ENCODE assay signal across 8 mouse cellular contexts in genomic region chr13:55444937-55445315, GRCm38 (mm10). TPM values are rescaled to one million over a fixed set of nuclear protein-coding genes. Genes with fewer than 3 reads are reported as not detected.
DNase-seq lines count a peak whose midpoint lies in the region; ATAC-seq and TF ChIP-seq lines count a peak whose summit lies in the region.

TSS of gene Grk6 (plus strand) at chr13:55445072.

- 1% methylated on average over 35 of the region's 35 CpGs for WGBS in kidney, embryonic 14.5 days
- WGBS in limb, embryonic 15.5 days, result under 1% methylated on average over 30 of the region's 35 CpGs

- H3K36me3 ChIP-seq in kidney, embryonic 14.5 days (ENCODE audit: control insufficient read depth, insufficient read depth, low read length), result peaks cover 6% of the 10 kb centered on the region; the same call in 1 of the 2 replicates
- peaks cover 8% of the 10 kb centered on the region for H3K36me3 ChIP-seq in limb, embryonic 15.5 days

- peak; percentile 99 for DNase-seq in A20 (ENCODE audit: low read depth, low spot score)
- peak; percentile 100 for DNase-seq in heart, adult 9 months (ENCODE audit: low spot score in 2 of 2)
- peak; percentile 99 for DNase-seq in monocyte, adult 2 months (ENCODE audit: low read depth in 1 of 2, low spot score in 2 of 2)
- peak; percentile 100 for DNase-seq in spleen, postnatal 36 days (ENCODE audit: low spot score in 2 of 2)

- no peak for TF ChIP-seq CTCF in bone marrow macrophage, adult 2 months (IDR thresholded peaks at IDR 0.05; ENCODE audit: low read depth, low read length)
- TF ChIP-seq CTCF in embryonic fibroblast, embryonic 13.5 days (IDR thresholded peaks at IDR 0.05; ENCODE audit: borderline replicate concordance, insufficient read depth, low read length), result no peak

- peak within 1 kb of the TSS; percentile 93 for H3K4me3 ChIP-seq in bone marrow macrophage, adult 2 months (ENCODE audit: insufficient read depth, low read length)
- H3K4me3 ChIP-seq in embryonic fibroblast, embryonic 13.5 days (ENCODE audit: insufficient read depth, low read length), result peak within 1 kb of the TSS; percentile 64
- peak within 1 kb of the TSS; percentile 88 for H3K4me3 ChIP-seq in kidney, embryonic 14.5 days (ENCODE audit: low read length)
- peak within 1 kb of the TSS; percentile 88 for H3K4me3 ChIP-seq in limb, embryonic 15.5 days

- H3K9me3 ChIP-seq in kidney, embryonic 14.5 days (ENCODE audit: control insufficient read depth, low read length), result no peaks in the 10 kb centered on the region
- H3K9me3 ChIP-seq in limb, embryonic 15.5 days, result no peaks in the 10 kb centered on the region

- peaks cover 26% of the 10 kb centered on the region for H3K4me1 ChIP-seq in bone marrow macrophage, adult 2 months (ENCODE audit: control insufficient read depth, insufficient read depth, low read length)
- peaks cover 8% of the 10 kb centered on the region; the same call in 1 of the 2 replicates for H3K4me1 ChIP-seq in embryonic fibroblast, embryonic 13.5 days (ENCODE audit: control insufficient read depth, insufficient read depth, low read length)
- H3K4me1 ChIP-seq in kidney, embryonic 14.5 days (ENCODE audit: control insufficient read depth, insufficient read depth, low read length), result peaks cover 23% of the 10 kb centered on the region
- peaks cover 26% of the 10 kb centered on the region for H3K4me1 ChIP-seq in limb, embryonic 15.5 days

- peak within 1 kb of the TSS; percentile 80 for H3K4me2 ChIP-seq in kidney, embryonic 14.5 days (replicated peaks; ENCODE audit: low read depth, low read length)
- H3K4me2 ChIP-seq in limb, embryonic 15.5 days, result peak within 1 kb of the TSS; percentile 76

- no peaks in the 10 kb centered on the region for H3K27me3 ChIP-seq in kidney, embryonic 14.5 days (ENCODE audit: control insufficient read depth, insufficient read depth, low read length)
- no peaks in the 10 kb centered on the region for H3K27me3 ChIP-seq in limb, embryonic 15.5 days

- no peak for TF ChIP-seq POLR2A in bone marrow macrophage, adult 2 months (IDR thresholded peaks at IDR 0.05; ENCODE audit: borderline replicate concordance, low read depth, low read length)
- TF ChIP-seq POLR2A in embryonic fibroblast, embryonic 13.5 days (IDR thresholded peaks at IDR 0.05; ENCODE audit: low read depth, low read length), result no peak

- peak; percentile 97 for ATAC-seq in kidney, embryonic 14.5 days (ENCODE audit: low FRiP score, low TSS enrichment)
- ATAC-seq in limb, embryonic 15.5 days (ENCODE audit: insufficient number of reproducible peaks, low FRiP score, low TSS enrichment, low read depth), result peak; percentile 96

- H3K27ac ChIP-seq in bone marrow macrophage, adult 2 months (ENCODE audit: insufficient read depth, low read depth, low read length), result peak within 1 kb of the TSS; percentile 94
- peak within 1 kb of the TSS; percentile 97 for H3K27ac ChIP-seq in embryonic fibroblast, embryonic 13.5 days (ENCODE audit: insufficient read depth, low read length)
- H3K27ac ChIP-seq in kidney, embryonic 14.5 days (ENCODE audit: low read depth, low read length), result peak within 1 kb of the TSS; percentile 92
- peak within 1 kb of the TSS; percentile 97 for H3K27ac ChIP-seq in limb, embryonic 15.5 days

- H3K9ac ChIP-seq in kidney, embryonic 14.5 days (ENCODE audit: low read depth, low read length), result peak within 1 kb of the TSS; percentile 96
- H3K9ac ChIP-seq in limb, embryonic 15.5 days, result peak within 1 kb of the TSS; percentile 95

RNA-seq across cellular contexts. Expression of gene Grk6, which starts in this region (rescaled TPM):
- 42.1 and 43.0 TPM in 2 replicates for polyA plus RNA-seq in bone marrow macrophage, adult 2 months (2012; ENCODE audit: insufficient read depth, insufficient read length, missing spikeins)
- 37.7 and 42.9 TPM in 2 replicates for polyA plus RNA-seq in embryonic fibroblast, embryonic 13.5 days (2011; ENCODE audit: insufficient read length, low read depth, missing spikeins)
- 38.9 and 59.3 TPM in 2 replicates for polyA plus RNA-seq in kidney, embryonic 14.5 days (2014; fragmentation: Nextera tagmentation; extraction: Ambion mirVana)
- 34.3 and 39.0 TPM in 2 replicates for polyA plus RNA-seq in limb, embryonic 15.5 days (2015; fragmentation: Nextera tagmentation; extraction: Ambion mirVana)

Comparison
In these comparisons a context has a peak if more than half of its experiments do, and no peak if none do; other contexts are left out.
1. Peak in every context shown above with its lines: DNase-seq, ATAC-seq, H3K4me3 ChIP-seq and H3K27ac ChIP-seq.